Mouse (Mus musculus) MEL (cell line): ENCODE measurements at regions not wholly inside any gene's neighbourhood (a gene's known extent, or its start where the extent isn't known, plus 50 kb on each side); places are given as distances from the start of the nearest gene placed in this dataset.

Experiments used
- DNase-seq: peaks from one replicate; pipeline ENCODE4 v3.0.0; 2011; ENCODE audit warnings: low read depth, low spot score
- H3K27ac ChIP-seq: 2 replicates; pipeline ENCODE4 v1.5.1; 2012; ENCODE audit warnings: low read depth, mild to moderate bottlenecking, control low read depth, low read length, moderate library complexity; ENCODE audit not compliant: control insufficient read depth
- H3K27me3 ChIP-seq, 2 experiments: fragments of 150-350 bp in 1 of 2; sonication (generic) in 1 of 2; 2 replicates each; pipeline ENCODE4 v1.6.1; 2012; ENCODE audit warnings: low read length in 2 of 2, mild to moderate bottlenecking in 2 of 2, improper control_type of control experiment in 1 of 2, moderate library complexity in 1 of 2; ENCODE audit not compliant: insufficient read depth in 2 of 2, control insufficient read depth in 1 of 2
- H3K36me3 ChIP-seq, 2 experiments: 2 replicates each; pipeline ENCODE4 v1.6.1; 2012 to 2014; ENCODE audit warnings: low read length in 2 of 2, improper control_type of control experiment in 1 of 2, inconsistent platforms in 1 of 2, mild to moderate bottlenecking in 1 of 2; ENCODE audit not compliant: insufficient read depth in 2 of 2, control insufficient read depth in 1 of 2
- H3K4me1 ChIP-seq, 2 experiments: fragments of 150-350 bp in 1 of 2; sonication (generic) in 1 of 2; 2 replicates each; pipeline ENCODE4 v1.6.1; 2012; ENCODE audit warnings: low read length in 2 of 2, improper control_type of control experiment in 1 of 2, mild to moderate bottlenecking in 1 of 2; ENCODE audit not compliant: insufficient read depth in 2 of 2, control insufficient read depth in 1 of 2
- H3K4me3 ChIP-seq, 2 experiments: fragments of 150-350 bp in 1 of 2; sonication (generic) in 1 of 2; 2 replicates each; pipeline ENCODE4 v1.5.1; 2012; ENCODE audit warnings: low read depth in 2 of 2, low read length in 2 of 2, mild to moderate bottlenecking in 2 of 2, moderate library complexity in 2 of 2, control low read depth in 1 of 2, improper control_type of control experiment in 1 of 2; ENCODE audit not compliant: control insufficient read depth in 1 of 2, insufficient read depth in 1 of 2
- H3K79me2 ChIP-seq: 2 replicates; pipeline ENCODE4 v1.6.1; 2012; ENCODE audit warnings: mild to moderate bottlenecking, low read length, moderate library complexity; ENCODE audit not compliant: control insufficient read depth, poor library complexity, insufficient read depth
- H3K9ac ChIP-seq: 2 replicates; pipeline ENCODE4 v1.6.1; 2012; ENCODE audit warnings: low read depth, mild to moderate bottlenecking, control low read depth, low read length, moderate library complexity; ENCODE audit not compliant: control insufficient read depth, poor library complexity, severe bottlenecking
- H3K9me3 ChIP-seq: fragments of 150-350 bp; sonication (generic); replicated peaks from 2 replicates; pipeline ENCODE4 v1.6.1; 2012; ENCODE audit warnings: mild to moderate bottlenecking, low read length, improper control_type of control experiment, moderate library complexity; ENCODE audit not compliant: insufficient read depth
- BHLHE40 ChIP-seq: IDR thresholded peaks from 2 replicates; pipeline ENCODE4 v1.6.1; 2012; ENCODE audit warnings: low read depth, mild to moderate bottlenecking, inconsistent platforms, low read length, improper control_type of control experiment, borderline replicate concordance
- CHD1 ChIP-seq: IDR thresholded peaks from 2 replicates; pipeline ENCODE4 v1.6.1; 2012; ENCODE audit warnings: low read depth, mild to moderate bottlenecking, inconsistent platforms, low read length, improper control_type of control experiment
- CHD2 ChIP-seq: IDR thresholded peaks from 2 replicates; pipeline ENCODE4 v1.6.1; 2011; ENCODE audit warnings: low read length, improper control_type of control experiment
- CTCF ChIP-seq, 3 experiments: IDR thresholded peaks in 2 of 3; conservative IDR thresholded peaks in 1 of 3; 2 replicates each; pipeline ENCODE4 v1.5.1; 2011 to 2012; ENCODE audit warnings: low read length in 3 of 3, low read depth in 2 of 3, mild to moderate bottlenecking in 2 of 3, improper control_type of control experiment in 1 of 3, inconsistent platforms in 1 of 3, mixed read lengths in 1 of 3, moderate library complexity in 1 of 3; ENCODE audit not compliant: control insufficient read depth in 1 of 3, insufficient read depth in 1 of 3, poor library complexity in 1 of 3, severe bottlenecking in 1 of 3
- E2F4 ChIP-seq: IDR thresholded peaks from 2 replicates; pipeline ENCODE4 v1.6.1; 2011; ENCODE audit warnings: low read depth, low read length, improper control_type of control experiment, borderline replicate concordance
- ELF1 ChIP-seq: IDR thresholded peaks from 2 replicates; pipeline ENCODE4 v1.6.1; 2014; ENCODE audit warnings: low read depth, mild to moderate bottlenecking, inconsistent platforms, low read length, improper control_type of control experiment, moderate library complexity
- EP300 ChIP-seq, 2 experiments: IDR thresholded peaks; 2 replicates each; pipeline ENCODE4 v1.6.1; 2011; ENCODE audit warnings: improper control_type of control experiment in 2 of 2, low read length in 2 of 2, low read depth in 1 of 2, mild to moderate bottlenecking in 1 of 2
- ETS1 ChIP-seq: IDR thresholded peaks from 2 replicates; pipeline ENCODE4 v1.6.1; 2012; ENCODE audit warnings: low read depth, mild to moderate bottlenecking, inconsistent platforms, low read length, improper control_type of control experiment, moderate library complexity
- JUND ChIP-seq: IDR thresholded peaks from 2 replicates; pipeline ENCODE4 v1.6.1; 2011; ENCODE audit warnings: low read depth, mild to moderate bottlenecking, improper control_type of control experiment, low read length
- KAT2A ChIP-seq: conservative IDR thresholded peaks from 2 replicates; pipeline ENCODE4 v1.6.1; 2012; ENCODE audit warnings: low read depth, low read length, improper control_type of control experiment, inconsistent platforms
- MAX ChIP-seq: IDR thresholded peaks from 2 replicates; pipeline ENCODE4 v1.6.1; 2011; ENCODE audit warnings: low read length, improper control_type of control experiment
- MAZ ChIP-seq: IDR thresholded peaks from 2 replicates; pipeline ENCODE4 v1.6.1; 2012; ENCODE audit warnings: low read depth, mild to moderate bottlenecking, inconsistent platforms, low read length, improper control_type of control experiment
- MEF2A ChIP-seq: IDR thresholded peaks from 2 replicates; pipeline ENCODE4 v1.6.1; 2014; ENCODE audit warnings: low read depth, mild to moderate bottlenecking, inconsistent platforms, low read length, improper control_type of control experiment; ENCODE audit not compliant: poor library complexity, insufficient replicate concordance, severe bottlenecking; ENCODE audit errors: extremely low read depth
- MXI1 ChIP-seq: IDR thresholded peaks from 2 replicates; pipeline ENCODE4 v1.6.1; 2011; ENCODE audit warnings: mild to moderate bottlenecking, low read depth, low read length, improper control_type of control experiment
- MYC ChIP-seq: IDR thresholded peaks from 2 replicates; pipeline ENCODE4 v1.6.1; 2011; ENCODE audit warnings: low read depth, mild to moderate bottlenecking, low read length, improper control_type of control experiment, moderate library complexity
- POLR2AphosphoS5 ChIP-seq: IDR thresholded peaks from 2 replicates; pipeline ENCODE4 v1.6.1; 2012; ENCODE audit warnings: low read depth, borderline replicate concordance, mild to moderate bottlenecking, inconsistent platforms, low read length, moderate library complexity, mixed read lengths
- RAD21 ChIP-seq: IDR thresholded peaks from 2 replicates; pipeline ENCODE4 v1.6.1; 2011; ENCODE audit warnings: mild to moderate bottlenecking, low read depth, low read length, improper control_type of control experiment
- SMC3 ChIP-seq: IDR thresholded peaks from 2 replicates; pipeline ENCODE4 v1.6.1; 2011; ENCODE audit warnings: low read depth, low read length, improper control_type of control experiment
- TCF12 ChIP-seq: IDR thresholded peaks from 2 replicates; pipeline ENCODE4 v1.6.1; 2014; ENCODE audit warnings: low read depth, mild to moderate bottlenecking, inconsistent platforms, low read length, improper control_type of control experiment, moderate library complexity
- UBTF ChIP-seq: IDR thresholded peaks from 2 replicates; pipeline ENCODE4 v1.6.1; 2012; ENCODE audit warnings: low read depth, mild to moderate bottlenecking, inconsistent platforms, low read length, improper control_type of control experiment, moderate library complexity, borderline replicate concordance; ENCODE audit not compliant: insufficient read depth
- USF1 ChIP-seq: IDR thresholded peaks from 2 replicates; pipeline ENCODE4 v1.6.1; 2014; ENCODE audit warnings: low read depth, mild to moderate bottlenecking, inconsistent platforms, low read length, improper control_type of control experiment, moderate library complexity
- USF2 ChIP-seq, 2 experiments: IDR thresholded peaks; 2 replicates each; pipeline ENCODE4 v1.6.1; 2011 to 2012; ENCODE audit warnings: improper control_type of control experiment in 2 of 2, low read length in 2 of 2, borderline replicate concordance in 1 of 2, inconsistent platforms in 1 of 2, low read depth in 1 of 2, mild to moderate bottlenecking in 1 of 2; ENCODE audit not compliant: insufficient read depth in 1 of 2
- ZKSCAN1 ChIP-seq: IDR thresholded peaks from 2 replicates; pipeline ENCODE4 v1.6.1; 2012; ENCODE audit warnings: low read depth, mild to moderate bottlenecking, inconsistent platforms, low read length, improper control_type of control experiment, moderate library complexity
- ZMIZ1 ChIP-seq: IDR thresholded peaks from 2 replicates; pipeline ENCODE4 v1.6.1; 2012; ENCODE audit warnings: low read depth, mild to moderate bottlenecking, inconsistent platforms, low read length, improper control_type of control experiment, moderate library complexity

DNA sequence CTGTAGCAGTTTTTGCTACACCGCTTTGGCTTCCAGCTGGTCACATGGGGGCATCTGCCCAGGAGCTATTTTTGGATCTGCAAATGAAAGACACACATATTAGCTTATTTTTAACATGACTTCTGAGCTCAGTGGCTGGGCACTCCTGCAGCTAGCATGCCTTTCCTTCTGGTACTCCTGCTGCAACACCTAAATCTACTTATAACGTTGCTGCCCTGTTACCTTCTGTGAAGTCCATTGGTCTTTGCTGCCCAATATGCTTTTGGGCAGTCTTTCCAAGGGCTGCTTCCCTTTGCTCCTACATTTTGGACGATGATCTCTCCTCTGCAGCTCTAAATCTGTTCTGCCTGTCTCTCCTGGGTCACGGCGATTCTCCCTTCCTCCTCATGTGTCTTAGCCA lies 54.7 kb upstream of the Dmac1 start:
- Histone ChIP-seq H3K4me3 (no peak overlapping the region), H3K9me3 (no peaks in the 10 kb centered on the region), H3K4me1 (no peaks in the 10 kb centered on the region), H3K36me3 (no peaks in the 10 kb centered on the region), H3K79me2 (no peaks in the 10 kb centered on the region), H3K27ac (no peak overlapping the region), H3K27me3 (no peaks in the 10 kb centered on the region), H3K9ac (no peak overlapping the region)
- no peak for DNase-seq
- TF ChIP-seq ETS1 (no peak), E2F4 (no peak), USF2 (IDR thresholded peaks at IDR 0.05; ENCODE audit: borderline replicate concordance in 1 of 2, insufficient read depth in 1 of 2, low read depth in 1 of 2, low read length in 2 of 2) (no peak), MAZ (no peak), SMC3 (no peak), MEF2A (no peak), ZKSCAN1 (no peak), TCF12 (no peak), POLR2AphosphoS5 (no peak), MYC (no peak), MXI1 (no peak), BHLHE40 (no peak), USF1 (no peak), RAD21 (no peak), ZMIZ1 (no peak), JUND (no peak), MAX (no peak), CTCF (IDR thresholded peaks at IDR 0.05 in 2 of 3, conservative IDR thresholded peaks at IDR 0.05 in 1 of 3; ENCODE audit: control insufficient read depth in 1 of 3, insufficient read depth in 1 of 3, low read depth in 2 of 3, low read length in 3 of 3, poor library complexity in 1 of 3, severe bottlenecking in 1 of 3) (no peak), CHD1 (no peak), CHD2 (no peak)

DNA sequence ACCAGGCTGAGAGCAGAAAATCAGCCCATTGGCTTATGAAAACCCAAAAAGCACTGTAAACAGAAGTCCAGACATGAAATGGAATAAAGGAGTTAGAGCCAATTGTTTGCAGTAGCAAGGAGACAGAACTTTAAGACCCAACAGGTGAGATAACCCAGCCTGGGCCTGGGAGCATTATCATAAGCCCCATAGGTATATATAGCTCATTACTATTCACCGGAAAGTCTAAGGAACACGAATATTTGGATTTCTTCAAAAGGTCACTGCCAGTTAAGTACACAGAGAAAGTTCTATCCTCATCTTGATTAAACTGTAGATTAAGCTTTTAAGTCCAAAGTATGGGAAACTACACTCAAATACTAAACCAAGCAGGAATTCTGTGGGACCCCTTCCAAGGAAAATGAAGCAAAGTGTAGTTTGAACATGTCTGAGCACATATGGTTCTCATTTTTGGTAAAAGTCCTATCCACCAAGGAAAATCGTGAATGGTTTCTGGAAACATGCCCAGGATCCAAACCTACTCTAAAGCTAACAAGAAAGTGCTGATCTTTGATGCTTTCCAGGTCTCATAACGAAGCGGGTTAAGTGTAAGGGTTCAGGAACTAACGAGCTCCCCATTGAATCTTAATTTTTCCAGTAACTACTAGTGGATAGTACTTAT lies 51.5 kb upstream of the Dmac1 start:
- Histone ChIP-seq H3K9me3 (no peaks in the 10 kb centered on the region), H3K4me3 (no peak overlapping the region), H3K36me3 (no peaks in the 10 kb centered on the region), H3K4me1 (no peaks in the 10 kb centered on the region), H3K9ac (no peak overlapping the region), H3K27ac (no peak overlapping the region), H3K27me3 (no peaks in the 10 kb centered on the region), H3K79me2 (no peaks in the 10 kb centered on the region)
- DNase-seq: no peak
- TF ChIP-seq MAX: no peak
- no peak for TF ChIP-seq ETS1
- TF ChIP-seq EP300 (IDR thresholded peaks at IDR 0.05; ENCODE audit: low read depth in 1 of 2, low read length in 2 of 2): no peak
- TF ChIP-seq KAT2A: no peak
- TF ChIP-seq ELF1: no peak
- TF ChIP-seq UBTF: no peak
